Mouse (Mus musculus): ENCODE data around the gene Irf2.
A peak's percentile ranks its signal among the peaks of the same experiment; 100 is the strongest.

The Irf2 gene

GRCm38 (mm10) chr8:46843855-46844254, 104.3 kb downstream of the Irf2 start:
- DNase-seq (ENCODE audit: low spot score in 2 of 2), result no peak

- peak in 1 of 2 experiments; percentile 69 for DNase-seq (ENCODE audit: low spot score in 2 of 2)
These were observed 104.9 kb downstream of the Irf2 start for GRCm38 (mm10) chr8:46844371-46844973.

- peak; percentile 52 to 70 for DNase-seq (ENCODE audit: low spot score in 2 of 2)
These were observed 105.6 kb downstream of the Irf2 start for GRCm38 (mm10) chr8:46844974-46845774.

- DNase-seq (ENCODE audit: low spot score in 2 of 2), result no peak
These were observed 106.4 kb downstream of the Irf2 start for GRCm38 (mm10) chr8:46845891-46846290.

DNA sequence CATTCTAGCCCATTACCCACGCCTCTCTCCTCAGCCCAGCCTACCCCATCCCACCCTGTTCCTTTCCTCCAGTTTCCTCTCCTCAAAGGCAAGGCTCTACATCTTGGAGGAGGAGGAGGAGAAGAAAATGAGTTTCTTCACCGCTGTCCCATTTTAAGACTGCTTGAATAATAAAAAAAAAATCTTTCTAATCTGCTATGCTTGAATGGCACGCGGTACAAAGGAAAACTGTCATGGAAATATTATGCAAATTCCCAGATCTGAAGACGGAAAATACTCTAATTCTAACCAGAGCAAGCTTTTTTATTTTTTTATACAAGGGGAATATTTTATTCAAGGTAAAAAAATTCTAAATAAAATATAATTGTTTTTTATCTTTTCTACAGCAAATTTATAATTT, 107.4 kb downstream of the Irf2 start:
- no peak for DNase-seq (ENCODE audit: low spot score in 2 of 2)

DNA sequence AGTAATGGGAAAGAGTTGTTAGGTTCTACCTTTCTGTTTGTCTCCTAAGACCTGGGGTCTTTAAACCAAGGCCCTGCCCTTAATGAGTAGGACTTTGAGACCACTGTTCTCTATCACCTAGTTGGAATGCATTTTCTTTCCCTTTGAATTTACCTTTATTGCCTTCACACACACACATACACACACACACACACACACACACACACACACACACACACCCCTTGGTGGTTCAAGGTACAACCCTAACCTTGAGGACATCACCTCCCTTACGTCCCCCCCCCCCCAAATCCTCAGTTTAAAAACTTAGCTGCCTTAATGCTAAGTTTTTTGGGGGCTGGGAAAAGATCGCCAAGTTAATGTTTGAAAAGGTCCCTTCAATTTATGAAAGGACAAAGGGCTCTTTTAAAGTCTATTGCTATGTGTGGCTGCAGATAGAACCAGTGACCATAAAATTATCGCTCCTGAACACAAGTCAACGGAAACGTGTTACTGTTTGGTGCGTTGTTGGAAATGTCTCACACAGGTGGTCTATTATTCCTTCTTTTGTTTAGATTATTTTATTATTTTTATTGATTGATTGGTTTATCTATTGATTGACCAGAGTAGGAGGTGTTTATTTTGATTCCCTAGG, 108.6 kb downstream of the Irf2 start:
- no peak for DNase-seq (ENCODE audit: low spot score in 2 of 2)

GRCm38 (mm10) chr8:46848931-46849330, 109.4 kb downstream of the Irf2 start:
- peak in 1 of 2 experiments; percentile 50 for DNase-seq (ENCODE audit: low spot score in 2 of 2)

- DNase-seq (ENCODE audit: low spot score in 2 of 2), result no peak
These were observed 109.9 kb downstream of the Irf2 start for GRCm38 (mm10) chr8:46849458-46849857.

DNA sequence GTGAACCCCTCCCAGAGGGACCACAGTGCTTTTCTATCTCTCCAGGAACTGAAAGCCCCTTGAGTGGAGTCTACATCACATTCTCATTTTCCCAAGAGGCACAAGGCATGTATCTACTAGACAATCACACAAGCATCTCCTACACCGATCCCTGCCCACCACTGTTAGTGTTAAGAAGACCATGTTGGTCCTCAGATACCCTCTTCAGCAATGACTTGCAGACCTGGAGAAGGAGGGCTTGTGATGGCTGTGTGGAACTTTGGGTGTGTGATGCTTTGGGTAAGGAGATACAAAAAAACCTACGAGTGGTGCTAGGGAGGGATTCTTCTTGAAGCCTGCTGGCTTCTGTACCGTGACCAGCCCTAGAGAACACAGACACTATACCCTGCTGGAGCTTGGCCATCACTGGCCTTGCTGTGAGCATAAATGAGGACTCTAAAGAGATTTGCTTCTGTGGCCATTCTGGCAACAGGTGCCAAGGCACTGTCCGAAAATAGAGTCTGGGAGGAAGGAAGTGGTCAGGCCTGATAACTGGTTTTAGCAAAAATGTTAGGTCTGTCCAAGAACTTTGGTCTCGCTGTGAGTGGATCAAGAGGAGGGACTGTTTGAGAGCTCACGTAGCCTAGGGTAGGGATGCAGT, 110.8 kb downstream of the Irf2 start:
- DNase-seq (ENCODE audit: low spot score in 2 of 2), result peak; percentile 53 to 72

DNA sequence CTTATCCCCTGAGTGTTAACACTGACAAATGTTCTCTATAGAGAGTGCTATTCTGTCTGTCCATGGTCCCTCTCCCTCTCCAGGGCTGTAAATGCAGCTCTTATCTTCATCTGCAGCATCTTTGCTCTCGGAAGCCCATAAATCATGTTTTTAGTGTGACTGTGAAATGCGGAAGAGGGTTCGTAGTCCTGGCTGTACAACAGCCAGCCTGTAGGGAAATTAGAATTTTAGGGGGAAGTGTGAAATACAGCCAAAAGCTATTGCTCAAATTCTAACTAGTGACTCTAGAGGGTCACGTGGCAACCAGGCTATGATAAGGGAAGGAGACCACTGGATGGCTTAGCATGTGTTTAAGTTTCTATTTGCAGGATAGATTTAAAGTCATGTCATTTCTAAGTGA, 112.0 kb downstream of the Irf2 start:
- DNase-seq (ENCODE audit: low spot score in 2 of 2), result peak in 1 of 2 experiments; percentile 56

- DNase-seq (ENCODE audit: low spot score in 2 of 2), result no peak
These were observed 112.8 kb downstream of the Irf2 start for GRCm38 (mm10) chr8:46852377-46852776.

DNA sequence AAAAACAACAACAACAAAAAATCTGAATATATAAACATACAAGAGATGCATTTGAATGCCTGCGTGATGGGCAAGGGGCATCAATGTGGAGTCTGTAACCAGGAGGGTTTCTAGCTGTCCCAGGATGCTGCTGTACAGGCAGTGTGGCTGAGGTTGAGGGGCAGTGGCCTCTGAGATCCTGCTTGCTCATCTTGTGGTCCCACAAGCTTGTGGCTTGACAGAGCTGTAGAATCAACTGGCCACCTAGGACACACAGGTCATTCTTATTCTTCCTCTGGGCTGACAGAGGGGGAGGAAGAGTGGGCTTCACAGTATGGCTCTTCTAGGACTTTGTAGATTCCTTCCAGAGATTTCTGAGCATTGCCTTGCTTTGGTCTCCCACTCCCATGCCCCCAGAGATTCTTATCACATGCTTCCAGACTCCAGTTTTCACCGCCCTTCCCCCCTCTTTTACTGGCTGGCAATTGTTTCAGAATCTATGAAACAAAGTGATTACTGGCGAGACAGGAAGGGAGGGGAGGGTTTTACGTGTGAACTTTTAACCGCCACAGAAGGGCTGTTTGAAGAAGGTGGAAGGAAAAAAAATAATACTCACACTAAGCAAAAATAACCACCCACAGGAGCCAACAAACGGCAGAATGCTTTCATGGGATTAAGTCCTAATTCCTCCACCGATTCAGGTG, 119.8 kb downstream of the Irf2 start:
- DNase-seq (ENCODE audit: low spot score in 2 of 2), result peak; percentile 55 to 64

GRCm38 (mm10) chr8:46859847-46860167, 120.3 kb downstream of the Irf2 start:
- DNase-seq (ENCODE audit: low spot score in 2 of 2), result no peak

- no peak for DNase-seq (ENCODE audit: low spot score in 2 of 2)
These were observed 123.0 kb downstream of the Irf2 start for GRCm38 (mm10) chr8:46862508-46862907.

GRCm38 (mm10) chr8:46865428-46865827, 125.9 kb downstream of the Irf2 start:
- no peak for DNase-seq (ENCODE audit: low spot score in 2 of 2)

DNA sequence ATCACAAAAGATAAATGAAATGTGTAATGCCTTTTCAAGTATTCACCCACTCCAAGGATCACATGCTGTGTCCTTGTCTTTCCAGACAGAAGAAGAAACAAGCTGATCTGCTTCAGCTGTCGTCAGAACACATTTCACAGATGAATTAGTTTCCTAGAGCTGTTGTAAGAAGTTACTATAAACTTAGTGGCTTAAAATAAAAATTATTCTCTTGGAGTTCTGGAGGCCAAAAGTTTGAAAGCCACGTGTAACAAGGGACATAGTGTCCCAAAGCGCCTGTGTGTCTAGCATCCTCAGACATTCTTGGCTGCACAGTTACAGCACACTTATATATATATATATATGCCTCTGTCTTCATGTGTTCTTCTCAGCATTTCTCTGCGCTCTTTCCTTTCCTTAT, 127.9 kb downstream of the Irf2 start:
- no peak for DNase-seq (ENCODE audit: low spot score in 2 of 2)

- DNase-seq (ENCODE audit: low spot score in 2 of 2), result no peak
These were observed 129.0 kb downstream of the Irf2 start for GRCm38 (mm10) chr8:46868346-46869065.

DNA sequence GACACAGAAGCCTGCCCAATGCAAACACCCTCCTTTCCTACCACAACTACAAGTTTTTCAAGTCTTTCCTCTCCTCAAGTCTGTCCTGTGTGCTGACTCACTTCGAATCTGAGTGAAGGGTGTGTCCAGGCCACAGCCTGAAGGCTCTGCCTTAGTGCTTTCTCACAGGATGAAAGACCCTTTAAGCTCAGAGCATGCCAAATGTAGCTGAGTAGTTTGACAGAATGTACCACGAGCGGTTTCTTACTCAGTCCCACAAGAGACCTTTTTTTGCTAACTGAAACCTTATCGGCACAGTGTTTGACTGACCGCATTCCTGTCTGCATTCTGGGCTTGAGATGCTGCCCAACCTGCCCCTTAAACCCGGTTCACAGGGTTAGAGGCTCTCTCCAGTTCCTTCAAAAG, 130.0 kb downstream of the Irf2 start:
- peak in 1 of 2 experiments; percentile 52 for DNase-seq (ENCODE audit: low spot score in 2 of 2)

DNA sequence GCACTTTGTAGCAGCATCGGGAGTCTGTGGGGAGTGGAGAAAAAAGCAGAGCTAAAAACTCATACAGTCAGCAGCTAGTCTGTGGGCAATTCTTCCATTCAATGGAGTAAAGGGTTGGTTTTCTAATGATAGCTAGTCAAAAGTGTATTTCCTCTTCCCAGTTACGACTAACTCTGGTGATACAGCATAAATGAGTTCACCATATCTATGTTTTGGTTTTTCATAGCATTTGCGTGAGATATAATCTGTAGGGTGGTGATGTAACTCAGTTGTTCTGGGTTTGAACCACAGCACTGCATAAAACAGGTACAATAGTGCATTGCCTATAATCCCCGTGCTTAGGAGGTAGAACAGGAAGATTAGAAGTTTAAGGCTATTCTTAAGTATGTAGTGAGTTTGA, 131.6 kb downstream of the Irf2 start:
- no peak for DNase-seq (ENCODE audit: low spot score in 2 of 2)

- DNase-seq (ENCODE audit: low spot score in 2 of 2), result no peak
These were observed 136.2 kb downstream of the Irf2 start for GRCm38 (mm10) chr8:46875615-46876293.

DNA sequence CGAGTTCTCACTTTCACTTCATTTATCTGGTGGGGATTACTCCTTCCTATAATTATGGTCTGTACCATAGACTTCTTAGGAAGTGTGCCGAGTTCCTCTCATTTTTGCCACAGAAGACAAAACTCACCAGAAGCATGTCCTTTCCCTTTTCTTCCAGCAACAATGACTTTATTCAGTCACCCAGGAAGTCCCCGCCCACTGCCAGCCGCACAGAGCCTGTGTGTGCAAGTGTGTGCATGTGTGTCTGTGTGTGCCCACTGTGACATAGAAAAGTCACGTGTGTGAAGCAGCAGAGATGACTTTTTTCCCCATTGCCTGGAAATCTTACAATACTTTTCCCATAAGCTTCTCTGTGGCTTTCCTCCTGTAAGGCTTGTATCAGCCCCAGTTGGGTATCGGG, 141.8 kb downstream of the Irf2 start:
- peak in 1 of 2 experiments; percentile 31 for DNase-seq (ENCODE audit: low spot score in 2 of 2)

Measured in natural killer cell, adult 2 months (primary cell).